Mouse (Mus musculus) intestine, postnatal 0 days (tissue): ENCODE results near the gene Fam83d. TPM values are rescaled to one million over a fixed set of nuclear protein-coding genes. Genes with fewer than 3 reads are reported as not detected.
"Not testable (repeated sequence)": the region's sequence is repeated elsewhere in the genome, so short reads cannot be mapped to it uniquely, and the experiment has no call there.

ENCODE experiments used
- ATAC-seq: fragments of 200-750 bp; cut with Nextera tagmentation; 2 replicates; pipeline ENCODE4 v1.8.0; 2017; ENCODE audit warnings: mild to moderate bottlenecking, moderate TSS enrichment, moderate library complexity
- H3K27ac ChIP-seq: fragments of 300-500 bp; sonication (generic); 2 replicates; pipeline ENCODE4 v1.5.1; 2014; ENCODE audit warnings: mild to moderate bottlenecking, low read depth, low read length, moderate library complexity
- H3K27me3 ChIP-seq: fragments of 300-500 bp; sonication (generic); replicated peaks from 2 replicates; pipeline ENCODE4 v1.6.1; 2014; ENCODE audit warnings: low read length, mixed read lengths; ENCODE audit not compliant: control insufficient read depth, insufficient read depth
- H3K36me3 ChIP-seq: fragments of 300-500 bp; sonication (generic); 2 replicates; pipeline ENCODE4 v1.6.1; 2014; ENCODE audit warnings: mild to moderate bottlenecking, moderate library complexity; ENCODE audit not compliant: control insufficient read depth, insufficient read depth
- H3K4me1 ChIP-seq: fragments of 300-500 bp; sonication (generic); replicated peaks from 2 replicates; pipeline ENCODE4 v1.6.1; 2014; ENCODE audit warnings: antibody characterized with exemption, low read length, mixed read lengths; ENCODE audit not compliant: control insufficient read depth, insufficient read depth
- H3K4me2 ChIP-seq: fragments of 300-500 bp; sonication (generic); replicated peaks from 2 replicates; pipeline ENCODE4 v1.6.1; 2014; ENCODE audit warnings: low read depth, mild to moderate bottlenecking, moderate library complexity
- H3K4me3 ChIP-seq: fragments of 300-500 bp; sonication (generic); 2 replicates; pipeline ENCODE4 v1.5.1; 2014; ENCODE audit warnings: low read depth, low read length
- H3K9ac ChIP-seq: fragments of 300-500 bp; sonication (generic); 2 replicates; pipeline ENCODE4 v1.6.1; 2014; ENCODE audit warnings: mild to moderate bottlenecking, low read depth, low read length
- H3K9me3 ChIP-seq: fragments of 300-500 bp; sonication (generic); 2 replicates; pipeline ENCODE4 v1.6.1; 2016; ENCODE audit warnings: mixed run types; ENCODE audit not compliant: control insufficient read depth
- CTCF ChIP-seq: sonication (generic); IDR thresholded peaks from 2 replicates; pipeline ENCODE4 v1.5.1; 2016; ENCODE audit warnings: low read depth, mild to moderate bottlenecking, control low read depth, antibody characterized with exemption, moderate library complexity
- WGBS: fragments of 180-500 bp; shearing (Covaris S2); extraction: QIAGEN DNeasy Blood & Tissue Kit; methylation state at CpG from one replicate; pipeline ENCODE4 v1.1.7; 2014; 5-methylcytosine and 5-hydroxymethylcytosine counted together
- polyA plus RNA-seq: library from polyadenylated mRNA; unstranded; fragments of >200 nt; fragmentation: Nextera tagmentation; extraction: Ambion mirVana; gene quantifications from 2 replicates; pipeline ENCODE4 v1.2.1, GENCODE M21; 2015

Fam83d gene
- polyA plus RNA-seq, 1 experiment from 2014 or later = 15.0 TPM

GRCm38 (mm10) chr2:158733914-158734313 is 34.0 kb upstream of the Fam83d start:
- ATAC-seq = no peak
- H3K9ac ChIP-seq = no peak overlapping the region
- 62% methylated on average over 6 of the region's 6 CpGs for WGBS
- no peak overlapping the region for H3K4me2 ChIP-seq
- TF ChIP-seq CTCF = no peak
- no peaks in the 10 kb centered on the region for H3K36me3 ChIP-seq
- H3K27me3 ChIP-seq = no peaks in the 10 kb centered on the region
- H3K27ac ChIP-seq = no peak overlapping the region
- H3K4me3 ChIP-seq = no peak overlapping the region
- no peaks in the 10 kb centered on the region for H3K4me1 ChIP-seq
- H3K9me3 ChIP-seq = no peaks in the 10 kb centered on the region

- Histone ChIP-seq H3K9ac (no peak overlapping the region), H3K9me3 (no peaks in the 10 kb centered on the region), H3K27me3 (no peaks in the 10 kb centered on the region), H3K4me3 (no peak overlapping the region), H3K27ac (no peak overlapping the region), H3K4me1 (no peaks in the 10 kb centered on the region), H3K4me2 (no peak overlapping the region), H3K36me3 (no peaks in the 10 kb centered on the region)
- 68% methylated on average over 7 of the region's 7 CpGs for WGBS
- TF ChIP-seq CTCF = no peak
- no peak for ATAC-seq
These were observed 33.3 kb upstream of the Fam83d start for GRCm38 (mm10) chr2:158734500-158735152.

- Histone ChIP-seq H3K27me3 (no peaks in the 10 kb centered on the region), H3K36me3 (no peaks in the 10 kb centered on the region), H3K4me2 (no peak overlapping the region), H3K4me1 (no peaks in the 10 kb centered on the region), H3K9me3 (no peaks in the 10 kb centered on the region), H3K27ac (no peak overlapping the region), H3K4me3 (no peak overlapping the region), H3K9ac (no peak overlapping the region)
- ATAC-seq = no peak
- no peak for TF ChIP-seq CTCF
- 85% methylated on average over 8 of the region's 8 CpGs for WGBS
These were observed 32.6 kb upstream of the Fam83d start for GRCm38 (mm10) chr2:158735340-158735739.

- not testable (repeated sequence) for H3K4me2 ChIP-seq, H3K27ac ChIP-seq, ATAC-seq, H3K9ac ChIP-seq, H3K9me3 ChIP-seq, H3K27me3 ChIP-seq, H3K4me3 ChIP-seq, H3K4me1 ChIP-seq, H3K36me3 ChIP-seq
- WGBS = 90% methylated on average over 4 of the region's 4 CpGs
These were observed 31.6 kb upstream of the Fam83d start for GRCm38 (mm10) chr2:158736247-158736646.

- Histone ChIP-seq H3K27ac (no peak overlapping the region), H3K36me3 (no peaks in the 10 kb centered on the region), H3K27me3 (no peaks in the 10 kb centered on the region), H3K9me3 (no peaks in the 10 kb centered on the region), H3K4me1 (no peaks in the 10 kb centered on the region), H3K9ac (no peak overlapping the region), H3K4me3 (no peak overlapping the region), H3K4me2 (no peak overlapping the region)
- no peak for ATAC-seq
- 85% methylated on average over 11 of the region's 11 CpGs for WGBS
- TF ChIP-seq CTCF = no peak
These were observed 29.3 kb upstream of the Fam83d start for GRCm38 (mm10) chr2:158738591-158738990.

- no peaks in the 10 kb centered on the region for H3K4me1 ChIP-seq
- no peak overlapping the region for H3K4me3 ChIP-seq
- ATAC-seq = no peak
- H3K36me3 ChIP-seq = no peaks in the 10 kb centered on the region
- H3K9me3 ChIP-seq = no peaks in the 10 kb centered on the region
- no peak overlapping the region for H3K27ac ChIP-seq
- no peak overlapping the region for H3K9ac ChIP-seq
- no peak for TF ChIP-seq CTCF
- no peaks in the 10 kb centered on the region for H3K27me3 ChIP-seq
- no peak overlapping the region for H3K4me2 ChIP-seq
- WGBS = 75% methylated on average over 3 of the region's 3 CpGs
These were observed 28.8 kb upstream of the Fam83d start for GRCm38 (mm10) chr2:158739113-158739512.
